Mouse (Mus musculus) kidney, adult 11 months (tissue): ENCODE measurements around the gene Gimap1.

ENCODE experiments used
- DNase-seq: peaks from one replicate; pipeline ENCODE4 v3.0.0; 2022

Gimap1 gene

GRCm38 (mm10) chr6:48738961-48739779, at the start of gene Gimap1:
TSS of gene Gimap1 (plus strand) at chr6:48739054.
- peak; percentile 42 for DNase-seq

- no peak for DNase-seq
These were observed 49.5 kb upstream of the Gimap1 start for GRCm38 (mm10) chr6:48689320-48689719.

GRCm38 (mm10) chr6:48692962-48693361, 45.9 kb upstream of the Gimap1 start:
- no peak for DNase-seq

GRCm38 (mm10) chr6:48696830-48697554, 41.9 kb upstream of the Gimap1 start:
- DNase-seq: no peak

- DNase-seq: no peak
These were observed 41.3 kb upstream of the Gimap1 start for GRCm38 (mm10) chr6:48697555-48697930.

- no peak for DNase-seq
These were observed 40.6 kb upstream of the Gimap1 start for GRCm38 (mm10) chr6:48698066-48698856.

GRCm38 (mm10) chr6:48698888-48699287, 40.0 kb upstream of the Gimap1 start:
- DNase-seq: no peak

GRCm38 (mm10) chr6:48700251-48701075, 38.4 kb upstream of the Gimap1 start:
- peak; percentile 58 for DNase-seq

GRCm38 (mm10) chr6:48702146-48702545, 36.7 kb upstream of the Gimap1 start:
- DNase-seq: no peak

- DNase-seq: no peak
These were observed 36.3 kb upstream of the Gimap1 start for GRCm38 (mm10) chr6:48702601-48703000.

- DNase-seq: no peak
These were observed 34.7 kb upstream of the Gimap1 start for GRCm38 (mm10) chr6:48704146-48704545.

- DNase-seq: no peak
These were observed 32.7 kb upstream of the Gimap1 start for GRCm38 (mm10) chr6:48706130-48706529.

GRCm38 (mm10) chr6:48718455-48718854, 20.4 kb upstream of the Gimap1 start, which contains the start of the genes Gm28053 and Gimap7:
TSS of gene Gm28053 (plus strand) at chr6:48718607.
TSS of gene Gimap7 (plus strand) at chr6:48718621.
- DNase-seq: no peak

- DNase-seq: no peak
These were observed 18.5 kb upstream of the Gimap1 start for GRCm38 (mm10) chr6:48720326-48720725.

- no peak for DNase-seq
These were observed 15.4 kb upstream of the Gimap1 start for GRCm38 (mm10) chr6:48723468-48723867.

GRCm38 (mm10) chr6:48725476-48725875, 13.4 kb upstream of the Gimap1 start:
- DNase-seq: peak; percentile 94

GRCm38 (mm10) chr6:48727761-48728160, 11.1 kb upstream of the Gimap1 start:
- no peak for DNase-seq

GRCm38 (mm10) chr6:48732864-48733304, 6.0 kb upstream of the Gimap1 start:
- no peak for DNase-seq

GRCm38 (mm10) chr6:48733660-48734059, 5.2 kb upstream of the Gimap1 start:
- DNase-seq: no peak

- DNase-seq: no peak
These were observed 1.8 kb upstream of the Gimap1 start for GRCm38 (mm10) chr6:48737053-48737452.

GRCm38 (mm10) chr6:48737688-48738087, 1.2 kb upstream of the Gimap1 start:
- no peak for DNase-seq

GRCm38 (mm10) chr6:48739780-48740055, 864 bp downstream of the Gimap1 start:
- no peak for DNase-seq
